Mouse (Mus musculus) ES-E14 (cell line): ENCODE data around the gene Gpr108.

ENCODE experiments used
- HCFC1 ChIP-seq: IDR thresholded peaks from 2 replicates; pipeline ENCODE4 v1.6.1; 2012; ENCODE audit warnings: low read length, inconsistent platforms, borderline replicate concordance; ENCODE audit not compliant: insufficient read depth
- MAFK ChIP-seq: IDR thresholded peaks from 2 replicates; pipeline ENCODE4 v1.6.1; 2014; ENCODE audit warnings: mild to moderate bottlenecking, low read depth, low read length, inconsistent platforms; ENCODE audit not compliant: insufficient read depth
- ZC3H11A ChIP-seq: IDR thresholded peaks from 2 replicates; pipeline ENCODE4 v1.6.1; 2012; ENCODE audit warnings: low read depth, mild to moderate bottlenecking, inconsistent platforms, low read length, borderline replicate concordance
- ZNF384 ChIP-seq: IDR thresholded peaks from 2 replicates; pipeline ENCODE4 v1.6.1; 2012; ENCODE audit warnings: low read depth, low read length, inconsistent platforms

- TF ChIP-seq ZNF384 (no peak), ZC3H11A (no peak), HCFC1 (no peak), MAFK (no peak)
These were observed 35.7 kb upstream of the Gpr108 start for GRCm38 (mm10) chr17:57283906-57284305.
